In the genomic region with DNA sequence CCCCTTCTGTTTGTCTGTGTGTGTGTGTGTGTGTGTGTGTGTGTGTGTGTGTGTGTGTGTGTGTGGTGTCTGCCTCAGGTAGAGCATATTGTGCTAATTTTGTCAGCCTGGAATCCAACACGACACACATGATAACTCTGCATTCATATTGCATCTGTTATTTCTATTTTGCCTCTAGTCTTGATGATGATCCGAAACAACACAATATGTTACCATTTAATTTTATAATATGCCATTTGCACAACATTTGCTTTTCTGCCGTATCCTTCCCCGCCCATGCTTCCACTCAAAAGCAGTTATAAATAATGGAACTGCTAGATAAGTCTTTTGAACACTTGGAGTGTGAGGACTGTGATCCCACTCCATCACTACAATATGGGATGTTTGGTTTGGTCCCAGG, we compare ENCODE assay signal across 28 mouse cellular contexts.
DNase-seq lines count a peak whose midpoint lies in the region; ATAC-seq lines count a peak whose summit lies in the region.
"Had no signal": no experiment of that assay in that cellular context is flagged by ENCODE, and none has a peak within 500 bp of the region (broad histone marks: within the 10 kb centered on the region; RNA-seq: fewer than 3 reads in every experiment).

No protein-coding gene starts in this region.

- H3K4me1 ChIP-seq in forebrain, embryonic 13.5 days = no peaks in the 10 kb centered on the region
- H3K4me1 ChIP-seq in forebrain, embryonic 12.5 days = no peaks in the 10 kb centered on the region
- H3K4me1 ChIP-seq: embryonic facial prominence, embryonic 12.5 days; heart, embryonic 13.5 days; hindbrain, embryonic 10.5 days; hindbrain, embryonic 15.5 days; kidney, embryonic 15.5 days; limb, embryonic 12.5 days; liver, embryonic 15.5 days; midbrain, embryonic 12.5 days; neural tube, embryonic 13.5 days had no signal

- no peak overlapping the region for H3K27ac ChIP-seq in forebrain, embryonic 13.5 days
- no peak overlapping the region for H3K27ac ChIP-seq in forebrain, embryonic 12.5 days
- H3K27ac ChIP-seq: embryonic facial prominence, embryonic 12.5 days; heart, embryonic 13.5 days; hindbrain, embryonic 10.5 days; hindbrain, embryonic 15.5 days; kidney, embryonic 15.5 days; limb, embryonic 12.5 days; liver, embryonic 15.5 days; midbrain, embryonic 12.5 days; neural tube, embryonic 13.5 days had no signal

- H3K9ac ChIP-seq in forebrain, embryonic 13.5 days = no peak overlapping the region
- no peak overlapping the region for H3K9ac ChIP-seq in forebrain, embryonic 12.5 days
- H3K9ac ChIP-seq: embryonic facial prominence, embryonic 12.5 days; heart, embryonic 13.5 days; hindbrain, embryonic 15.5 days; kidney, embryonic 15.5 days; limb, embryonic 12.5 days; liver, embryonic 15.5 days; lung, embryonic 14.5 days; midbrain, embryonic 12.5 days; neural tube, embryonic 13.5 days had no signal

- intact Hi-C loops in left cerebral cortex, postnatal 25 days (cut with DNase I) = no loop called here
- intact Hi-C loops in heart, postnatal 25 days (cut with DNase I) = no loop called here

- no peak overlapping the region for H3K4me2 ChIP-seq in forebrain, embryonic 13.5 days
- no peak overlapping the region for H3K4me2 ChIP-seq in forebrain, embryonic 12.5 days
- H3K4me2 ChIP-seq: embryonic facial prominence, embryonic 12.5 days; heart, embryonic 13.5 days; hindbrain, embryonic 15.5 days; kidney, embryonic 15.5 days; limb, embryonic 12.5 days; liver, embryonic 15.5 days; lung, embryonic 14.5 days; midbrain, embryonic 12.5 days; neural tube, embryonic 13.5 days had no signal

- no peaks in the 10 kb centered on the region for H3K9me3 ChIP-seq in forebrain, embryonic 13.5 days (replicated peaks)
- no peaks in the 10 kb centered on the region for H3K9me3 ChIP-seq in forebrain, embryonic 12.5 days
- H3K9me3 ChIP-seq: embryonic facial prominence, embryonic 12.5 days; heart, embryonic 13.5 days; hindbrain, embryonic 10.5 days; hindbrain, embryonic 15.5 days; kidney, embryonic 15.5 days; limb, embryonic 12.5 days; liver, embryonic 15.5 days; midbrain, embryonic 12.5 days; neural tube, embryonic 13.5 days had no signal

- no peak overlapping the region for H3K4me3 ChIP-seq in forebrain, embryonic 13.5 days
- H3K4me3 ChIP-seq in forebrain, embryonic 12.5 days (replicated peaks) = no peak overlapping the region
- H3K4me3 ChIP-seq: embryonic facial prominence, embryonic 12.5 days; heart, embryonic 13.5 days; hindbrain, embryonic 10.5 days; hindbrain, embryonic 15.5 days; kidney, embryonic 15.5 days; limb, embryonic 12.5 days; liver, embryonic 15.5 days; midbrain, embryonic 12.5 days; neural tube, embryonic 13.5 days had no signal

- H3K36me3 ChIP-seq in forebrain, embryonic 13.5 days (ENCODE audit: poor library complexity, severe bottlenecking) = no peaks in the 10 kb centered on the region
- no peaks in the 10 kb centered on the region for H3K36me3 ChIP-seq in forebrain, embryonic 12.5 days (replicated peaks)
- H3K36me3 ChIP-seq: embryonic facial prominence, embryonic 12.5 days; heart, embryonic 13.5 days; hindbrain, embryonic 10.5 days; hindbrain, embryonic 15.5 days; kidney, embryonic 15.5 days; limb, embryonic 12.5 days; liver, embryonic 15.5 days; midbrain, embryonic 12.5 days; neural tube, embryonic 13.5 days had no signal

- H3K27me3 ChIP-seq in forebrain, embryonic 13.5 days = no peaks in the 10 kb centered on the region
- H3K27me3 ChIP-seq in forebrain, embryonic 12.5 days = no peaks in the 10 kb centered on the region
- H3K27me3 ChIP-seq: CH12.LX; embryonic facial prominence, embryonic 12.5 days; heart, embryonic 13.5 days; hindbrain, embryonic 15.5 days; kidney, embryonic 15.5 days; limb, embryonic 12.5 days; liver, embryonic 15.5 days; midbrain, embryonic 12.5 days; neural tube, embryonic 13.5 days had no signal

- DNase-seq in left cerebral cortex, postnatal 25 days (ENCODE audit: low spot score in 2 of 2) = peak; percentile 8 to 13
- DNase-seq in left cerebral cortex, adult 18-20 months (ENCODE audit: low spot score in 2 of 2) = no peak
- DNase-seq in layer of hippocampus, postnatal 14 days (ENCODE audit: low spot score in 2 of 2) = peak; percentile 8 to 69
- no peak for DNase-seq in heart, postnatal 25 days (ENCODE audit: low spot score)
- DNase-seq: adrenal gland, adult 2 months; cerebellum, adult 11-12 months; cerebellum, adult 9-11 months; embryo, embryonic 11 days; gastrocnemius, postnatal 10 days; heart, postnatal 10 days; kidney, adult 11 months; kidney, postnatal 25 days; lung, embryonic 14.5 days had no signal

- peak; percentile 41; the same call in 1 of the 2 replicates for ATAC-seq in forebrain, embryonic 13.5 days
- ATAC-seq in forebrain, embryonic 12.5 days (ENCODE audit: low FRiP score) = no peak
- ATAC-seq in frontal cortex, adult (ENCODE audit: low TSS enrichment) = no peak
- ATAC-seq: activated CD4-positive, CD25-positive, alpha-beta regulatory T cell, adult 4 months; inflammation-experienced regulatory T-cells, adult 6 months had no signal

- WGBS in forebrain, embryonic 13.5 days = 85% methylated on average over 4 of the region's 4 CpGs
- 92% methylated on average over 4 of the region's 4 CpGs for WGBS in forebrain, embryonic 12.5 days

Comparison
In these comparisons a context has a peak if more than half of its experiments do, and no peak if none do; other contexts are left out.
1. DNase-seq: peak in left cerebral cortex, postnatal 25 days (2 of 2) and layer of hippocampus, postnatal 14 days (2 of 2); none in left cerebral cortex, adult 18-20 months (0 of 2) and heart, postnatal 25 days (single experiment).